Mouse (Mus musculus) lung, adult 2 months (tissue): Measurements from ENCODE around the gene Gse1.

Experiments used
- CTCF ChIP-seq: fragments of 200-500 bp; IDR thresholded peaks from 2 replicates; pipeline ENCODE4 v1.5.1; 2011; ENCODE audit warnings: mild to moderate bottlenecking, low read length, control low read depth; ENCODE audit not compliant: insufficient read depth
- POLR2A ChIP-seq: fragments of 200-500 bp; IDR thresholded peaks from 2 replicates; pipeline ENCODE4 v1.6.1; 2011; ENCODE audit warnings: low read depth, mild to moderate bottlenecking, control low read depth, low read length, borderline replicate concordance; ENCODE audit errors: extremely low read depth

- no peak for TF ChIP-seq CTCF
- TF ChIP-seq POLR2A = no peak
These were observed 247.4 kb downstream of the Gse1 start for GRCm38 (mm10) chr8:120475462-120476201.
